Mouse (Mus musculus): Measurements from ENCODE around the gene Lcn3. TPM values are rescaled to one million over a fixed set of nuclear protein-coding genes. Genes with fewer than 3 reads are reported as not detected.
"Not testable (repeated sequence)": the region's sequence is repeated elsewhere in the genome, so short reads cannot be mapped to it uniquely, and the experiment has no call there.

Lcn3 gene
- total RNA-seq, 2 experiments from 2014 or later: not detected

- ATAC-seq (replicated peaks; ENCODE audit: low FRiP score, low TSS enrichment, poor library complexity, severe bottlenecking): no peak
Observed at GRCm38 (mm10) chr2:25813364-25813763, 48.0 kb downstream of the Lcn3 start.

- ATAC-seq (replicated peaks; ENCODE audit: low FRiP score, low TSS enrichment, poor library complexity, severe bottlenecking): not testable (repeated sequence)
Observed at GRCm38 (mm10) chr2:25815748-25816147, 50.4 kb downstream of the Lcn3 start, which contains the start of gene Glt6d1. Gene Glt6d1, minus strand, starts transcription at chr2:25815848.

Other genes starting within 250 kb of the Lcn3 start
- 19.2 and 22.4 TPM in 2 replicates for gene Traf2, start 218.6 kb upstream of the Lcn3 start, total RNA-seq (2014; fragmentation: Nextera tagmentation)
- 13.7 and 14.3 TPM in 2 replicates for gene Traf2, start 218.6 kb upstream of the Lcn3 start, total RNA-seq (2017)
- 151 and 209 TPM in 2 replicates for gene Edf1, start 207.7 kb upstream of the Lcn3 start, total RNA-seq (2014; fragmentation: Nextera tagmentation)
- gene Edf1, start 207.7 kb upstream of the Lcn3 start, total RNA-seq (2017): 60.9 and 105 TPM in 2 replicates
- 6.5 and 8.1 TPM in 2 replicates for gene Mamdc4, start 190.7 kb upstream of the Lcn3 start, total RNA-seq (2014; fragmentation: Nextera tagmentation)
- 0.38 and 2.0 TPM in 2 replicates for gene Mamdc4, start 190.7 kb upstream of the Lcn3 start, total RNA-seq (2017)
- 36.5 and 43.2 TPM in 2 replicates for gene Phpt1, start 190.3 kb upstream of the Lcn3 start, total RNA-seq (2014; fragmentation: Nextera tagmentation)
- gene Phpt1, start 190.3 kb upstream of the Lcn3 start, total RNA-seq (2017): 19.1 and 25.2 TPM in 2 replicates
- gene Ajm1, start 183.8 kb upstream of the Lcn3 start, total RNA-seq (2014; fragmentation: Nextera tagmentation): not detected in 2 replicates
- 0.09 TPM in 1 of 2 replicates, not detected in the other for gene Ajm1, start 183.8 kb upstream of the Lcn3 start, total RNA-seq (2017)
- 55.8 and 58.7 TPM in 2 replicates for gene Rabl6, start 157.0 kb upstream of the Lcn3 start, total RNA-seq (2014; fragmentation: Nextera tagmentation)
- gene Rabl6, start 157.0 kb upstream of the Lcn3 start, total RNA-seq (2017): 58.5 and 92.0 TPM in 2 replicates
- gene Ccdc183, start 147.9 kb upstream of the Lcn3 start, total RNA-seq (2014; fragmentation: Nextera tagmentation): not detected in 2 replicates
- not detected in 2 replicates for gene Ccdc183, start 147.9 kb upstream of the Lcn3 start, total RNA-seq (2017)
- 2.1 and 3.0 TPM in 2 replicates for gene Tmem141, start 143.6 kb upstream of the Lcn3 start, total RNA-seq (2014; fragmentation: Nextera tagmentation)
- 3.7 and 5.9 TPM in 2 replicates for gene Tmem141, start 143.6 kb upstream of the Lcn3 start, total RNA-seq (2017)
- gene Fcna, start 137.5 kb upstream of the Lcn3 start, total RNA-seq (2014; fragmentation: Nextera tagmentation): not detected in 2 replicates
- gene Fcna, start 137.5 kb upstream of the Lcn3 start, total RNA-seq (2017): not detected in 2 replicates
- not detected in 2 replicates for gene Lcn8, start 112.4 kb upstream of the Lcn3 start, total RNA-seq (2014; fragmentation: Nextera tagmentation)
- gene Lcn8, start 112.4 kb upstream of the Lcn3 start, total RNA-seq (2017): not detected in 2 replicates
- gene Lcn5, start 107.6 kb upstream of the Lcn3 start, total RNA-seq (2014; fragmentation: Nextera tagmentation): not detected in 2 replicates
- gene Lcn5, start 107.6 kb upstream of the Lcn3 start, total RNA-seq (2017): not detected in 2 replicates
- not detected in 2 replicates for gene Lcn6, start 88.8 kb upstream of the Lcn3 start, total RNA-seq (2014; fragmentation: Nextera tagmentation)
- gene Lcn6, start 88.8 kb upstream of the Lcn3 start, total RNA-seq (2017): not detected in 2 replicates
- gene Lcn10, start 82.8 kb upstream of the Lcn3 start, total RNA-seq (2014; fragmentation: Nextera tagmentation): not detected in 2 replicates
- gene Lcn10, start 82.8 kb upstream of the Lcn3 start, total RNA-seq (2017): not detected in 2 replicates
- not detected in 2 replicates for gene Obp2a, start 65.5 kb upstream of the Lcn3 start, total RNA-seq (2014; fragmentation: Nextera tagmentation)
- not detected in 2 replicates for gene Obp2a, start 65.5 kb upstream of the Lcn3 start, total RNA-seq (2017)
- 2.8 and 7.9 TPM in 2 replicates for gene Bmyc, start 58.8 kb upstream of the Lcn3 start, total RNA-seq (2014; fragmentation: Nextera tagmentation)
- 2.4 and 2.5 TPM in 2 replicates for gene Bmyc, start 58.8 kb upstream of the Lcn3 start, total RNA-seq (2017)
- gene Obp2b, start 28.6 kb upstream of the Lcn3 start, total RNA-seq (2014; fragmentation: Nextera tagmentation): not detected in 2 replicates
- not detected in 2 replicates for gene Obp2b, start 28.6 kb upstream of the Lcn3 start, total RNA-seq (2017)
- not detected in 2 replicates for gene Lcn11, start 11.4 kb downstream of the Lcn3 start, total RNA-seq (2014; fragmentation: Nextera tagmentation)
- not detected in 2 replicates for gene Lcn11, start 11.4 kb downstream of the Lcn3 start, total RNA-seq (2017)
- gene Gm13539, start 16.7 kb downstream of the Lcn3 start, total RNA-seq (2014; fragmentation: Nextera tagmentation): not detected in 2 replicates
- not detected in 2 replicates for gene Gm13539, start 16.7 kb downstream of the Lcn3 start, total RNA-seq (2017)
- not detected in 2 replicates for gene Glt6d1, start 50.3 kb downstream of the Lcn3 start, total RNA-seq (2014; fragmentation: Nextera tagmentation)
- gene Glt6d1, start 50.3 kb downstream of the Lcn3 start, total RNA-seq (2017): not detected in 2 replicates
- gene Lcn9, start 57.6 kb downstream of the Lcn3 start, total RNA-seq (2014; fragmentation: Nextera tagmentation): not detected in 2 replicates
- gene Lcn9, start 57.6 kb downstream of the Lcn3 start, total RNA-seq (2017): not detected in 2 replicates
- gene Sohlh1, start 81.7 kb downstream of the Lcn3 start, total RNA-seq (2014; fragmentation: Nextera tagmentation): not detected in 2 replicates
- not detected in 2 replicates for gene Sohlh1, start 81.7 kb downstream of the Lcn3 start, total RNA-seq (2017)
- not detected in 2 replicates for gene Kcnt1, start 98.2 kb downstream of the Lcn3 start, total RNA-seq (2014; fragmentation: Nextera tagmentation)
- gene Kcnt1, start 98.2 kb downstream of the Lcn3 start, total RNA-seq (2017): not detected in 2 replicates
- gene Camsap1, start 217.7 kb downstream of the Lcn3 start, total RNA-seq (2014; fragmentation: Nextera tagmentation): 18.2 and 37.5 TPM in 2 replicates
- gene Camsap1, start 217.7 kb downstream of the Lcn3 start, total RNA-seq (2017): 25.9 and 44.6 TPM in 2 replicates

All from megakaryocyte-erythroid progenitor cell, adult 5-6 weeks (primary cell).